Mouse (Mus musculus): ENCODE results near the gene Hs6st3.

Hs6st3 gene

GRCm38 (mm10) chr14:119789457-119789856 lies 651.3 kb downstream of the Hs6st3 start:
- no peak for DNase-seq (ENCODE audit: low read depth, low spot score)

DNA sequence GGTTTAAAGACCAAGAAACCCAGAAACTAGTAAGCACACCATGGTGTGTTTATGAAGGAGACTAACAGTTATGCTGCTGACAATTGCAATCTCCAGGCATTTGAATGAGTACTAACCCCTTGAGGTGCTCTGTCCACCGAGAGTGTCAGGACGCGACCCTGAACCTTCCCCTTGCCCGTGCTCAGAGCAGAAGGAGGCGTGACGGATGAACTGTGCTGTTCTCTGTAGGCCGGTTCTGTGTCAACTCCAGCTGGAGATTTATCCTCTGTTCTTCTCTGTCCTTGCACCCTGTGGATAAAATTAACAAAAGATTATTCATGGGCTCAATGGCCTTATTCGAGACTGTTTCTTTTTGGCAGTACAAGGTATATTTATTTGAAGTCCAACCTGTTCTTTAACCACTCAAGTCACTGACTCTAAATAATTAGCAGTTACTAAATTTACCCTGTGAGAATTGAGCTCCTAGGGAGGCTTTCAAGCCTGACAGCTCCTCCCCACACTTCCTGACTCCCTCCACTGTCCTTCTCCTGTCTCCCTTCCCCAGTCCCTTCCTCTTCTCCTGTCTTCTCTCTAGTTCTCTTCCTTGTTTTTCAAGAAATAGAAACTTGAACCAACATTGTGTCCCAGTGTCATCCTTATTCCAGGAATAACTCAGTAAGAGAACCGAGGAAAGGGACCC lies 659.2 kb downstream of the Hs6st3 start:
- DNase-seq (ENCODE audit: low read depth, low spot score), result no peak

DNA sequence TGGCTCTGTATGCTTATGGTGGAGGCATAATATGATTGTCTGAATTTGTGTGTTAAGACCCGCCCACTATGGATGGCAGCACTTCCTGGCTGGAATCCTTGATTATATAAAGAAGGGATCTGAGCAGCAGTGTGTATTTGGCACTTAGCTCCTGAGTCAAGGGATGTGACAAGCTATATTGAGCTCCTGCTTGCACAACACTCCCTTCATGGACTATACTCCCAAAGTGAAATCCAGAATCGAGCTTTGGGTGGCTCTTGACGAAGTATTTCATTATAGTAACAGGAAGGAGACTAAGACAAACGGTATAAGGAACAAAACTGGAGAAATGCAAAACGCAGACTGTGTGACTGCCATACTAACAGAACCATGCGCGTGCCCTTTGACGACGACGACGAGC lies 660.4 kb downstream of the Hs6st3 start:
- DNase-seq (ENCODE audit: low read depth, low spot score), result no peak

- no peak for DNase-seq (ENCODE audit: low read depth, low spot score)
Observed at GRCm38 (mm10) chr14:119800856-119801255, 662.7 kb downstream of the Hs6st3 start.

- no peak for DNase-seq (ENCODE audit: low read depth, low spot score)
Observed at GRCm38 (mm10) chr14:119813898-119814297, 675.8 kb downstream of the Hs6st3 start.

GRCm38 (mm10) chr14:119815616-119816015 lies 677.5 kb downstream of the Hs6st3 start:
- no peak for DNase-seq (ENCODE audit: low read depth, low spot score)

- no peak for DNase-seq (ENCODE audit: low read depth, low spot score)
Observed at GRCm38 (mm10) chr14:119820562-119820961, 682.4 kb downstream of the Hs6st3 start.

DNA sequence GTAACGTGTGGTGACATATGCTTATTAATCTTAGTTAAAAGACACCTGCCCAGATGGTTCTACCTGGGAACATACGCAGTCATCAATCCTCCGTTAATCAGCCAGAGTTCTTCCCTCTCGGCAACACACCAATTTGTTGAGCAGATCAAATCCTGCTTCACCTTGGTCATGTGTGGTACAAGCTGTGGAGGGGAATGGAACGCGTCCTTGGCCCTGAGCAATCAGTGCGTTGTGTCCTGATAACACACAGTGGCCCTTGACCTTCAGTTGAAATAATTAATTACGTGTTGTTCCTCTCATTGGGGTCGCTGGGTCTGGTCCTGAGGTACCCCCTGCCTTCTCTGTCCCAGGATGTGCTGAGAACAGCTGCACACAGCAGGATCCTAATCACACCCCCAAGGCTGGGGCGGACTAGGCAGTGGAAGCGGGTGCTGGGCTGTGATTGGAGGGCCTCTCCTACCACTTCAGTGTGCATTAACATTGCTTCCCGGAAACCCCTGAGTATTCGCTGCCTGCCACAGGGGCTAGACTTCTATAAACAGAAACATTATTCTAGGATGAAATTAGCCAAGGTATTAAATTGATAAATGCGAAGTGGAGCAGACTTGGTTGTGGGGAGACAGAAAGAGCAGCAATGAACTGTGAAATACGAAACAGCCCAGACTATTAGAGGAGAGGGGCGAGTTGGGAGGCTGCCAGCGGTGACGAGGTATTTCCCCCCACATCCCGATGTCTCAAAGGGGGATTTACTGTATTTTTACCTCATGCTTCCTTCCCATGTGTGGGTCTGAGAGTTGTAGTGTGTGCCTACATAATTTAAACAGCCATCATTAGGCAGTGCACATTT lies 693.2 kb downstream of the Hs6st3 start:
- DNase-seq (ENCODE audit: low read depth, low spot score), result no peak

GRCm38 (mm10) chr14:119832012-119832325 lies 693.8 kb downstream of the Hs6st3 start:
- DNase-seq (ENCODE audit: low read depth, low spot score), result no peak

DNA sequence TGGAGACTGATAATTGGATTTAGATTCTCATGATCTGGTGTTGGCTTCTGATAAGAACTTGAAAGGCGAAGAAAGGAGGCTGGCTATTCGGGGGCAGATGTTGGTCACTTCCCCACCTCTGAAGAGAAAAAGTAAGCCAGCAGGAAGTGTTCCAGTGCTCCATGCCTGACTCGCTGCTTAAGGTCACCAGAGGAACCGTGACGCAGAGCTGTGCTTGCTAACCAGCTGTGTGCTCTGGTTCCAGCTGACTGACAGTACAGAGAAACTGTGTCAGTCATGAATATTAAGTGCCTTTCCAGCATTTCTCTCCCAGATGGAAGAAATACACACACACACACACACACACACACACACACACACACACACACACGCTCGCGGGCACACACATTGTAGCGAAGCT lies 694.8 kb downstream of the Hs6st3 start:
- DNase-seq (ENCODE audit: low read depth, low spot score), result no peak

- no peak for DNase-seq (ENCODE audit: low read depth, low spot score)
Observed at GRCm38 (mm10) chr14:119834008-119834700, 696.0 kb downstream of the Hs6st3 start.

- DNase-seq (ENCODE audit: low read depth, low spot score), result no peak
Observed at GRCm38 (mm10) chr14:119836051-119836450, 697.9 kb downstream of the Hs6st3 start.

DNA sequence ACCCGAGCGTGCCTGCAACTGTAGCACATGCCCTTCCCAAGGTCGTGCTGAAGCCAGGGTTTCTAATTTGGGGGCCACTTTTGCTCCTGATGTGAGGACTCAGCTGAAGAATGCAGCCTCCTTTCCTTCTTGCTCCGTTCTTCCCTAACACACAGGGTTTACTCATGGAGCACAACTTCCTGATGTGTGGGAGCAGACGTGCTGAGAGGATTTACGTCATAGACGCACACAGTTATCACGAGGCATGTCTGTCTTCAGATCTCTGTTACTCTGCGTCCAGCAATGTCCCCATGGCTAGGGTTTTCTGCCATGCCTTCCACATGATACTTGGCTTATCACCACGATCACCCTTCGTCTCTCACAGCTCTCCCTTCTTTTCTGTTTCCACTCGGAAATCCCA lies 709.4 kb downstream of the Hs6st3 start:
- DNase-seq (ENCODE audit: low read depth, low spot score), result no peak

DNA sequence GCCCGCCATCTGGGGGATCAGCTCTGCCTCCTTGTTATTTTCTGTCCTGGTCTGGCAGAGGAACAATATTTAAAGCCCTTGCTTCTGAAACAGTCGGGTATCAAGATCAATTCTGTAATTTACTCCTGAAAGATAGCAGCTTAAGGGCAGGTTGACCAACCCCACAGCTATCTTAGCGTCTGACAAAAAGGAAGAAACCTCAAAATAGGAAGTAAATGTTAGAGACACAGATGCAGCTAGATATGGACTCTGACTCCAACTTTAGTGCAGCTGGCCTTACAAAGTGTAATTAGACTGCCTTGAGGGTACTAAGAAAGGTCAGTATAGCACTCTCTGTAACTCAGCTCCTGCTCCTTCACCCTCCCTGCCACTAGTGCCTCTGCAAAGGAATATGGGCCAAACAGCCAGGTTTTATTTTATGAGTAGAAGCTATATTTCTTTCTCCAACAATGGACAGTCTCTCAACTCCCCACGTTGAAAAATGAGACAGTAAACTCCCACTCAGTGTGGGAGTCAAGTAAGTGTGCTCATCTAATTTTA lies 710.7 kb downstream of the Hs6st3 start:
- DNase-seq (ENCODE audit: low read depth, low spot score), result no peak

- no peak for DNase-seq (ENCODE audit: low read depth, low spot score)
Observed at GRCm38 (mm10) chr14:119849338-119849737, 711.2 kb downstream of the Hs6st3 start.

DNA sequence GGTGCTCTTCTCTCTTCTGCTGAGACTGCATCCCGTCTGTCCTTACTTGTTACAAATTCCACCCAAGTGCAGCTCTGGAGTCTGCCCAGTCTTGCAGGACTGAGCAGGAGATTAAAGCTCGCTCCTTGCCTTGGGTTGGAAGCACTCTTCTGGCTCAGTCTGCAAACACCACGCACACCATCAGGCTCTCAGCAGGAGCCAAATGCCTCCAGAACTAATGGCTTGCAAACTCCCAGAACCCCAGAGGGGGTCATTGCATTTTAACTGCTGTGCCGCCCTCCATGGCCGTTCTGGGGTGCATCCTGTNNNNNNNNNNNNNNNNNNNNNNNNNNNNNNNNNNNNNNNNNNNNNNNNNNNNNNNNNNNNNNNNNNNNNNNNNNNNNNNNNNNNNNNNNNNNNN lies 714.0 kb downstream of the Hs6st3 start:
- DNase-seq (ENCODE audit: low read depth, low spot score), result no peak

GRCm38 (mm10) chr14:119857338-119858291 lies 719.5 kb downstream of the Hs6st3 start:
- DNase-seq (ENCODE audit: low read depth, low spot score), result no peak

DNA sequence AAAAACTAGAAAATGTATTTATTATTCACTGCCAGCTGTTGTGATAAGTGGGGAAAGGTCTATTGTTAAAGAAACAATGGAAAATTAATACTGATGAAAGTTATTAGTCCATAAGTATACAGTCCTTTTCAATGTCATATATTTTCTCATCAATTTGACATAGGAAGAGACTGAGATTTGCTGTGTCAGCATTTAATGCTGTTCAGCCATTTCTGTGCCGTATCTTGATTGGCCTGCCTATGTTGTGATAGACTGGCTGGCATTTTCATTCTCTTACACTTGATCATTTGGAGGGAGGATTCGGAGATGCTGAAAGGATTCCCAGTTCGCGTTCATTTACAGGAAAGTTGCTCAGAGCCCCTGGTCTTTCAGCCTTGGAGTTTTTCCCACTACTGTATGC lies 735.5 kb downstream of the Hs6st3 start:
- DNase-seq (ENCODE audit: low read depth, low spot score), result no peak

- DNase-seq (ENCODE audit: low read depth, low spot score), result no peak
Observed at GRCm38 (mm10) chr14:119892922-119893321, 754.8 kb downstream of the Hs6st3 start.

DNA sequence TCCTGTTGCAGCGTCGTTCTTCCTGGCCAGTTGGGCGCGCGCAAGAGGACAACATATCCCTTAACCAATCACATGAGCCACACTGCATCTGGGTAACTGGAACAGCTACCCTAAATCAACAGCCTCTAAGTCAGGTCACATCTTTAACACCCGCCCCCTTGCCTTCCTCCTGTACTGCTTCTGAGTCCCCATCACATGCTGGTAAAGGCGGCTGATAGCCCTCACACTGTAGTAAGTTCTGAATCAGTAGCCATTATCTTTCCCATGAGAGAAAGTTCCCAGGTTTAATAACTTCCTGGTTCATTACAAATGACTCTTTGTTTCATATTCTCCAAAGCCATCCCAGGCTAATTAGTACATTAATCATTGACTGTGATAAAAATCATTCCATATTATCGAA lies 757.0 kb downstream of the Hs6st3 start:
- no peak for DNase-seq (ENCODE audit: low read depth, low spot score)

DNA sequence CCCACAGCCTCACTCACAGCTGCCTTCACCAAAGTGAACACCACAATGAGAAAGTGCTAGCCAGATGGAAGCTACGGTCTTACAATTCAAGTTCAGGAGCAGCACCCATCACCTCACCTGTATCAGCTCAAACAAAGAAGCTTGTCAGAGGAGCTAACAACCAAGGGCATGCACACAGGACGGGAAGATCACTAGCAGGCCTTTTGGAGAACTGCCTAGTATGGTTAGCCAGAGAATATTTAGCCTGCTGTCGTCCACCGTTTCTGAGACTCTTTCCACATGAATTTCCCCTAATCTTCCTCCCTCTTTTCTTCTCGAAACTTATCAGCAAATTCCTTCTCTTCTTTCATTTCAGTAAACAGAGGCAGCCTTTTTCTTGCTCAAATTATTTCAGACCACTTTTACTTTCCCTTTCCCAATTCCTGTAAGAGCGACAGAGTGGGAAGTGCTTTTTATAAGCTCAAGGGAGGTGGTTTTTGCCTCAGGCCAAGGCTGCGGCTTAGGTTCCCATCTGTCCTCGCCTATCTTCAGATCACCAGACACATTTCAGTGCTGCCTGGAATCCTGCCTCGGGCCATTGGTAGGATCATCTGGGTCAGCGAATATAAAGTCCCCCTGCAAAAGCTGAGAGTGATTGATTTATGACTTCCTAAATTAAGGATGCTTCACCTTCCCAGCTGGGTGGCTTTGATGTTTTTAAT lies 757.8 kb downstream of the Hs6st3 start:
- no peak for DNase-seq (ENCODE audit: low read depth, low spot score)
